26 mouse cellular contexts compared by ENCODE assay signal in genomic region chr6:67431808-67432207, GRCm38 (mm10). TPM values are rescaled to one million over a fixed set of nuclear protein-coding genes. Genes with fewer than 3 reads are reported as not detected.
"Had no signal": no experiment of that assay in that cellular context is flagged by ENCODE, and none has a peak within 500 bp of the region (broad histone marks: within the 10 kb centered on the region; RNA-seq: fewer than 3 reads in every experiment).

No protein-coding gene starts in this region.

- ATAC-seq: liver, postnatal 0 days; midbrain, embryonic 16.5 days had no signal

- H3K9me3 ChIP-seq: liver, embryonic 13.5 days; liver, embryonic 15.5 days; megakaryocyte, embryonic 14.5 days; midbrain, embryonic 12.5 days; neural tube, embryonic 13.5 days; neural tube, embryonic 15.5 days; stomach, embryonic 15.5 days had no signal

- H3K4me2 ChIP-seq: liver, embryonic 11.5 days; liver, embryonic 13.5 days; liver, embryonic 15.5 days; midbrain, embryonic 12.5 days; neural tube, embryonic 13.5 days; neural tube, embryonic 15.5 days; stomach, embryonic 15.5 days had no signal

- H3K27me3 ChIP-seq: liver, embryonic 13.5 days; liver, embryonic 15.5 days; megakaryocyte, embryonic 14.5 days; midbrain, embryonic 12.5 days; neural tube, embryonic 13.5 days; neural tube, embryonic 15.5 days; stomach, embryonic 15.5 days had no signal

- H3K4me1 ChIP-seq: liver, embryonic 13.5 days; liver, embryonic 15.5 days; midbrain, embryonic 12.5 days; neural tube, embryonic 13.5 days; neural tube, embryonic 15.5 days; stomach, embryonic 15.5 days had no signal

- H3K4me3 ChIP-seq: liver, embryonic 13.5 days; liver, embryonic 15.5 days; megakaryocyte, embryonic 14.5 days; midbrain, embryonic 12.5 days; neural tube, embryonic 13.5 days; neural tube, embryonic 15.5 days; stomach, embryonic 15.5 days had no signal

- H3K27ac ChIP-seq: liver, embryonic 13.5 days; liver, embryonic 15.5 days; macrophage; midbrain, embryonic 12.5 days; neural tube, embryonic 13.5 days; neural tube, embryonic 15.5 days; stomach, embryonic 15.5 days; stomach, postnatal 0 days had no signal

- H3K36me3 ChIP-seq: liver, embryonic 13.5 days; liver, embryonic 15.5 days; midbrain, embryonic 12.5 days; neural tube, embryonic 13.5 days; neural tube, embryonic 15.5 days; stomach, embryonic 15.5 days had no signal

- DNase-seq: liver, embryonic 13.5 days; liver, postnatal 0 days; lung, adult 2 months; lung, postnatal 10 days; midbrain, embryonic 14.5 days; retina, postnatal 1 day; right cerebral cortex, adult 18-20 months; right cerebral cortex, postnatal 14 days; thymus, adult 2 months; thymus, postnatal 14 days; thymus, postnatal 36 days had no signal

- H3K9ac ChIP-seq: liver, embryonic 13.5 days; liver, embryonic 15.5 days; liver, postnatal 0 days; midbrain, embryonic 12.5 days; neural tube, embryonic 13.5 days; neural tube, embryonic 15.5 days; stomach, embryonic 15.5 days had no signal

RNA-seq across cellular contexts. Expression of gene Il12rb2, which starts 55.8 kb away (rescaled TPM):
- polyA plus RNA-seq: midbrain, embryonic 12.5 days; testis, adult 2 months had no signal

RNA-seq across cellular contexts. Expression of gene Il23r, which starts 59.8 kb away (rescaled TPM):
- total RNA-seq: megakaryocyte progenitor cell, adult 5-6 weeks; monocyte, adult 5-6 weeks had no signal
- polyA plus RNA-seq: liver, embryonic 11.5 days; liver, embryonic 13.5 days; liver, embryonic 15.5 days; liver, postnatal 0 days; lung, embryonic 16.5 days; midbrain, embryonic 12.5 days; midbrain, embryonic 14.5 days; midbrain, embryonic 16.5 days; neural tube, embryonic 11.5 days; neural tube, embryonic 13.5 days; neural tube, embryonic 15.5 days; testis, adult 2 months had no signal
